In genomic region chr9:119893881-119894280, GRCm38 (mm10) we compare ENCODE assay signal across 9 mouse cellular contexts. TPM values are rescaled to one million over a fixed set of nuclear protein-coding genes. Genes with fewer than 3 reads are reported as not detected.
DNase-seq lines count a peak whose midpoint lies in the region; ATAC-seq and TF ChIP-seq lines count a peak whose summit lies in the region.
"Had no signal": no experiment of that assay in that cellular context is flagged by ENCODE, and none has a peak within 500 bp of the region (broad histone marks: within the 10 kb centered on the region; RNA-seq: fewer than 3 reads in every experiment).

No protein-coding gene starts in this region.

- no peak overlapping the region for H3K27ac ChIP-seq in heart, embryonic 16.5 days (ENCODE audit: low read length)
- peak overlapping the region; percentile 87; the same call in 1 of the 2 replicates for H3K27ac ChIP-seq in forebrain, embryonic 15.5 days (replicated peaks)
- no peak overlapping the region for H3K27ac ChIP-seq in liver, embryonic 15.5 days (replicated peaks)

- no peak overlapping the region for H3K9ac ChIP-seq in heart, embryonic 16.5 days (ENCODE audit: low read length)
- 0 out of 2 replicates have a peak overlapping the region, but pooled peaks have one; percentile 83 for H3K9ac ChIP-seq in forebrain, embryonic 15.5 days (replicated peaks)
- no peak overlapping the region for H3K9ac ChIP-seq in liver, embryonic 15.5 days

- 0 out of 2 replicates have a peak, but pooled peaks have one; percentile 11 for TF ChIP-seq CTCF in E14TG2a.4 (conservative IDR thresholded peaks at IDR 0.05; ENCODE audit: low read length)

- H3K9me3 ChIP-seq in heart, embryonic 16.5 days (replicated peaks; ENCODE audit: control insufficient read depth, low read length), result no peaks in the 10 kb centered on the region
- H3K9me3 ChIP-seq in E14TG2a.4 (ENCODE audit: low read length), result no peaks in the 10 kb centered on the region
- H3K9me3 ChIP-seq in forebrain, embryonic 15.5 days, result no peaks in the 10 kb centered on the region
- no peaks in the 10 kb centered on the region for H3K9me3 ChIP-seq in liver, embryonic 15.5 days (replicated peaks)

- intact Hi-C loops in heart, postnatal 10 days (cut with DNase I), result loop anchor here (10.0 kb wide), 3 partner anchors 99 to 429 kb away; no protein-coding TSS in a partner anchor

- ATAC-seq in heart, embryonic 16.5 days (replicated peaks; ENCODE audit: extremely low read depth, insufficient read depth, low FRiP score), result no peak
- no peak for ATAC-seq in forebrain, embryonic 15.5 days (replicated peaks)
- ATAC-seq in liver, embryonic 15.5 days (ENCODE audit: insufficient read depth), result no peak

- DNase-seq in heart, postnatal 10 days, result no peak
- no peak for DNase-seq in adrenal gland, adult 8-10 months
- DNase-seq in gastrocnemius, adult 18-20 months (ENCODE audit: low spot score), result no peak
- DNase-seq in right cerebral cortex, postnatal 10 days (ENCODE audit: low spot score in 2 of 2), result no peak

- H3K4me3 ChIP-seq in heart, embryonic 16.5 days (ENCODE audit: low read length), result no peak overlapping the region
- H3K4me3 ChIP-seq in E14TG2a.4 (replicated peaks; ENCODE audit: low read length), result peak overlapping the region; percentile 94; the same call in 1 of the 2 replicates
- H3K4me3 ChIP-seq in forebrain, embryonic 15.5 days, result peak overlapping the region; percentile 93
- no peak overlapping the region for H3K4me3 ChIP-seq in liver, embryonic 15.5 days (replicated peaks)

- peak overlapping the region; percentile 73; the same call in 1 of the 2 replicates for H3K4me2 ChIP-seq in heart, embryonic 16.5 days (ENCODE audit: low read depth, low read length)
- H3K4me2 ChIP-seq in forebrain, embryonic 15.5 days (replicated peaks), result peak overlapping the region; percentile 89; the same call in 1 of the 2 replicates
- peak overlapping the region; percentile 85 for H3K4me2 ChIP-seq in liver, embryonic 15.5 days

- 84% methylated on average over 5 of the region's 5 CpGs for WGBS in heart, embryonic 16.5 days
- 91% methylated on average over 5 of the region's 5 CpGs for WGBS in forebrain, embryonic 15.5 days
- 81% methylated on average over 5 of the region's 5 CpGs for WGBS in liver, embryonic 15.5 days (ENCODE audit: insufficient replicate concordance)

- H3K36me3 ChIP-seq in heart, embryonic 16.5 days (ENCODE audit: control insufficient read depth, insufficient read depth), result no peaks in the 10 kb centered on the region
- H3K36me3 ChIP-seq in E14TG2a.4 (ENCODE audit: insufficient read depth, low read length), result peaks cover 26% of the 10 kb centered on the region
- no peaks in the 10 kb centered on the region for H3K36me3 ChIP-seq in forebrain, embryonic 15.5 days
- peaks cover 8% of the 10 kb centered on the region; the same call in 1 of the 2 replicates for H3K36me3 ChIP-seq in liver, embryonic 15.5 days (replicated peaks)

- no peaks in the 10 kb centered on the region for H3K27me3 ChIP-seq in heart, embryonic 16.5 days (ENCODE audit: control insufficient read depth, insufficient read depth, low read length)
- H3K27me3 ChIP-seq in E14TG2a.4 (ENCODE audit: insufficient read depth, low read length), result no peaks in the 10 kb centered on the region
- H3K27me3 ChIP-seq in forebrain, embryonic 15.5 days, result no peaks in the 10 kb centered on the region
- H3K27me3 ChIP-seq in liver, embryonic 15.5 days, result no peaks in the 10 kb centered on the region

- H3K4me1 ChIP-seq in heart, embryonic 16.5 days (ENCODE audit: control insufficient read depth, insufficient read depth, low read length), result peaks cover 13% of the 10 kb centered on the region
- peaks cover 29% of the 10 kb centered on the region for H3K4me1 ChIP-seq in E14TG2a.4 (replicated peaks; ENCODE audit: low read depth, low read length)
- H3K4me1 ChIP-seq in forebrain, embryonic 15.5 days, result peaks cover 33% of the 10 kb centered on the region
- peaks cover 39% of the 10 kb centered on the region for H3K4me1 ChIP-seq in liver, embryonic 15.5 days (replicated peaks)

RNA-seq across cellular contexts. Expression of gene Wdr48, which starts 0.8 kb away (rescaled TPM):
- 36.1 and 37.3 TPM in 2 replicates for polyA plus RNA-seq in heart, embryonic 16.5 days (2015; fragmentation: Nextera tagmentation; extraction: Ambion mirVana)
- 10 to 100 TPM; 29.8 to 30.3 TPM for total RNA-seq in heart, postnatal 10 days (2021)
- polyA plus RNA-seq in forebrain, embryonic 15.5 days (2015; fragmentation: Nextera tagmentation; extraction: Ambion mirVana), result 78.0 and 82.5 TPM in 2 replicates
- 21.2 and 21.4 TPM in 2 replicates for polyA plus RNA-seq in liver, embryonic 15.5 days (2015; fragmentation: Nextera tagmentation; extraction: Ambion mirVana)
- 10 to 100 TPM; 44.9 to 69.9 (median 57.6) TPM for total RNA-seq in adrenal gland, adult 8-10 months (2022)
- total RNA-seq in gastrocnemius, adult 18-20 months (2021), result 10 to 100 TPM; 10.4 to 11.1 TPM

RNA-seq across cellular contexts. Expression of gene Gorasp1, which starts 43.5 kb away (rescaled TPM):
- 22.4 and 23.1 TPM in 2 replicates for polyA plus RNA-seq in heart, embryonic 16.5 days (2015; fragmentation: Nextera tagmentation; extraction: Ambion mirVana)
- total RNA-seq in heart, postnatal 10 days (2021), result 10 to 100 TPM; 19.1 to 22.9 TPM
- polyA plus RNA-seq in forebrain, embryonic 15.5 days (2015; fragmentation: Nextera tagmentation; extraction: Ambion mirVana), result 25.5 and 26.2 TPM in 2 replicates
- 9.9 and 11.4 TPM in 2 replicates for polyA plus RNA-seq in liver, embryonic 15.5 days (2015; fragmentation: Nextera tagmentation; extraction: Ambion mirVana)
- 10 to 100 TPM; 31.7 to 45.8 (median 42.3) TPM for total RNA-seq in adrenal gland, adult 8-10 months (2022)
- total RNA-seq in gastrocnemius, adult 18-20 months (2021), result 10 to 100 TPM; 21.0 to 21.6 TPM

RNA-seq across cellular contexts. Expression of gene Ttc21a, which starts 43.5 kb away (rescaled TPM):
- polyA plus RNA-seq in heart, embryonic 16.5 days (2015; fragmentation: Nextera tagmentation; extraction: Ambion mirVana), result 0.37 and 0.39 TPM in 2 replicates
- total RNA-seq in heart, postnatal 10 days (2021), result not detected
- 0.57 and 0.69 TPM in 2 replicates for polyA plus RNA-seq in forebrain, embryonic 15.5 days (2015; fragmentation: Nextera tagmentation; extraction: Ambion mirVana)
- polyA plus RNA-seq in liver, embryonic 15.5 days (2015; fragmentation: Nextera tagmentation; extraction: Ambion mirVana), result 0.14 and 0.22 TPM in 2 replicates
- total RNA-seq in adrenal gland, adult 8-10 months (2022), result under 1 TPM; 0.09 to 0.43 (median 0.28) TPM
- total RNA-seq in gastrocnemius, adult 18-20 months (2021), result not detected
- total RNA-seq: gastrocnemius, postnatal 14 days had no signal

Comparison
In these comparisons a context has a peak if more than half of its experiments do, and no peak if none do; other contexts are left out.
1. H3K4me3 ChIP-seq: peak in E14TG2a.4 (single experiment) and forebrain, embryonic 15.5 days (single experiment); none in heart, embryonic 16.5 days (single experiment) and liver, embryonic 15.5 days (single experiment).
2. Peak in every context shown above with its lines, with median percentiles within 50 percentile points of each other: H3K4me2 ChIP-seq.